Mouse (Mus musculus) spleen, postnatal 4 days (tissue): ENCODE data around the gene Gas2.

Experiments
- DNase-seq, 2 experiments: peaks; one replicate each; pipeline ENCODE4 v3.0.0; 2022; ENCODE audit warnings: low spot score in 2 of 2

Gene Gas2

GRCm38 (mm10) chr7:51861250-51862096 is at the start of gene Gas2:
Gene Gas2, plus strand, starts transcription at chr7:51862015.
- DNase-seq = peak; percentile 82 to 91

- DNase-seq = no peak
Measured at GRCm38 (mm10) chr7:51815473-51816282, 46.1 kb upstream of the Gas2 start.

- no peak for DNase-seq
Measured at GRCm38 (mm10) chr7:51816283-51816839, 45.5 kb upstream of the Gas2 start.

- no peak for DNase-seq
Measured at GRCm38 (mm10) chr7:51818251-51818974, 43.4 kb upstream of the Gas2 start.

- DNase-seq = no peak
Measured at GRCm38 (mm10) chr7:51819891-51820290, 41.9 kb upstream of the Gas2 start.

- DNase-seq = no peak
Measured at GRCm38 (mm10) chr7:51821467-51821866, 40.3 kb upstream of the Gas2 start.

GRCm38 (mm10) chr7:51823562-51824338 is 38.1 kb upstream of the Gas2 start:
- no peak for DNase-seq

- DNase-seq = no peak
Measured at GRCm38 (mm10) chr7:51831917-51832316, 29.9 kb upstream of the Gas2 start.

- no peak for DNase-seq
Measured at GRCm38 (mm10) chr7:51840515-51840914, 21.3 kb upstream of the Gas2 start.

GRCm38 (mm10) chr7:51850877-51851276 is 10.9 kb upstream of the Gas2 start:
- DNase-seq = no peak

- no peak for DNase-seq
Measured at GRCm38 (mm10) chr7:51851890-51852507, 9.8 kb upstream of the Gas2 start.

GRCm38 (mm10) chr7:51862097-51862492 is 280 bp downstream of the Gas2 start, which contains the start of gene Fancf:
Gene Fancf, minus strand, starts transcription at chr7:51862267.
- peak; percentile 95 to 98 for DNase-seq

- no peak for DNase-seq
Measured at GRCm38 (mm10) chr7:51862842-51863241, 1.0 kb downstream of the Gas2 start.

- no peak for DNase-seq
Measured at GRCm38 (mm10) chr7:51865336-51865735, 3.5 kb downstream of the Gas2 start.

- DNase-seq = no peak
Measured at GRCm38 (mm10) chr7:51867983-51868382, 6.2 kb downstream of the Gas2 start.

- no peak for DNase-seq
Measured at GRCm38 (mm10) chr7:51872041-51872440, 10.2 kb downstream of the Gas2 start.

- no peak for DNase-seq
Measured at GRCm38 (mm10) chr7:51872597-51872996, 10.8 kb downstream of the Gas2 start.

GRCm38 (mm10) chr7:51876316-51876715 is 14.5 kb downstream of the Gas2 start:
- DNase-seq = no peak

- DNase-seq = no peak
Measured at GRCm38 (mm10) chr7:51878730-51879129, 16.9 kb downstream of the Gas2 start.

GRCm38 (mm10) chr7:51879136-51879723 is 17.4 kb downstream of the Gas2 start:
- peak; percentile 17 to 61 for DNase-seq
